Mouse (Mus musculus) olfactory bulb, adult 2 months (tissue): ENCODE results near the gene Ano1.

Experiments
- CTCF ChIP-seq: fragments of 200-500 bp; IDR thresholded peaks from 2 replicates; pipeline ENCODE4 v1.5.1; 2012; ENCODE audit warnings: low read depth, mild to moderate bottlenecking, low read length, moderate library complexity; ENCODE audit not compliant: insufficient read depth
- POLR2A ChIP-seq: fragments of 200-500 bp; IDR thresholded peaks from 2 replicates; pipeline ENCODE4 v1.6.1; 2012; ENCODE audit warnings: mild to moderate bottlenecking, low read depth, low read length, moderate library complexity; ENCODE audit not compliant: insufficient read depth

DNA sequence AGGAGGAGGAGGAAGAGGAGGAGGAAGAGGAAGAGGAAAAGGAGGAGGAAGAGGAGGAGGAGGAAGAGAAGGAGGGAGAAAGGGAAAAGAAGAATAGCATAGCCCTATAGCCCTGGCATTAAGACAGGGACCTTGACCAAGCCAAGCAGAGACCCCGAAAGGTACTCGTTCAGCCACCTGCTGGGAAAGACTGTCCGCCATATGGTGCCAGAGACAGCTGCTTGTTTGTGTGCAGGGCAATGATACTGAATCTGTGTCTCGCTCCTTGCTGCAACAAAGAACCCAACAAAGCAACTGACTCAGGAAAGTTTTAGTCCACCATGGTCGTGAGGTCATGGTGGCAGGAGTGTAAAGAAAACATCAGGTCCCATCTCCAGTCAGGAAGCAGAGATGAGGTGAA lies 34.0 kb downstream of the Ano1 start:
- TF ChIP-seq POLR2A (no peak), CTCF (no peak)
